Mouse (Mus musculus) midbrain, embryonic 10.5 days (tissue): ENCODE results near the gene Klk1b1. TPM values are rescaled to one million over a fixed set of nuclear protein-coding genes. Genes with fewer than 3 reads are reported as not detected.

Experiments
- polyA plus RNA-seq: library from polyadenylated mRNA; unstranded; fragments of >200 nt; fragmentation: Nextera tagmentation; extraction: Ambion mirVana; gene quantifications from 2 replicates; pipeline ENCODE4 v1.2.1, GENCODE M21; 2016

Klk1b1 gene
- polyA plus RNA-seq, 1 experiment from 2014 or later = not detected

Other genes with a start within 250 kb of the Klk1b1 start
- gene Klk12, start 197.9 kb upstream of the Klk1b1 start, polyA plus RNA-seq = not detected in 2 replicates
- gene Klk11, start 192.1 kb upstream of the Klk1b1 start, polyA plus RNA-seq = not detected in 2 replicates
- 0.19 and 0.36 TPM in 2 replicates for gene Klk10, start 185.7 kb upstream of the Klk1b1 start, polyA plus RNA-seq
- not detected in 2 replicates for gene Klk9, start 174.9 kb upstream of the Klk1b1 start, polyA plus RNA-seq
- gene Klk8, start 169.2 kb upstream of the Klk1b1 start, polyA plus RNA-seq = 9.5 and 10.0 TPM in 2 replicates
- gene Klk7, start 155.5 kb upstream of the Klk1b1 start, polyA plus RNA-seq = not detected in 2 replicates
- gene Klk6, start 142.3 kb upstream of the Klk1b1 start, polyA plus RNA-seq = not detected in 2 replicates
- gene Klk5, start 124.8 kb upstream of the Klk1b1 start, polyA plus RNA-seq = 0.17 TPM in 1 of 2 replicates, not detected in the other
- not detected in 2 replicates for gene Klk4, start 85.6 kb upstream of the Klk1b1 start, polyA plus RNA-seq
- gene Klk15, start 33.0 kb upstream of the Klk1b1 start, polyA plus RNA-seq = not detected in 2 replicates
- not detected in 2 replicates for gene Klk1b8, start 16.1 kb upstream of the Klk1b1 start, polyA plus RNA-seq
- not detected in 2 replicates for gene Klk1b9, start 9.3 kb downstream of the Klk1b1 start, polyA plus RNA-seq
- gene Klk1b11, start 29.1 kb downstream of the Klk1b1 start, polyA plus RNA-seq = not detected in 2 replicates
- not detected in 2 replicates for gene Klk1b26, start 45.4 kb downstream of the Klk1b1 start, polyA plus RNA-seq
- not detected in 2 replicates for gene Klk1b27, start 85.5 kb downstream of the Klk1b1 start, polyA plus RNA-seq
- not detected in 2 replicates for gene Klk1b21, start 135.6 kb downstream of the Klk1b1 start, polyA plus RNA-seq
- not detected in 2 replicates for gene Klk1b22, start 145.9 kb downstream of the Klk1b1 start, polyA plus RNA-seq
- gene Klk1b16, start 170.0 kb downstream of the Klk1b1 start, polyA plus RNA-seq = not detected in 2 replicates
- gene Klk1b24, start 221.5 kb downstream of the Klk1b1 start, polyA plus RNA-seq = not detected in 2 replicates
- gene Klk1b3, start 231.4 kb downstream of the Klk1b1 start, polyA plus RNA-seq = not detected in 2 replicates
- gene Klk1b4, start 240.7 kb downstream of the Klk1b1 start, polyA plus RNA-seq = not detected in 2 replicates
- not detected in 2 replicates for gene Klk1b5, start 249.2 kb downstream of the Klk1b1 start, polyA plus RNA-seq